Mouse (Mus musculus) MEL (cell line): ENCODE data around the gene Atp2c1. TPM values are rescaled to one million over a fixed set of nuclear protein-coding genes. Genes with fewer than 3 reads are reported as not detected.
A peak's percentile ranks its signal among the peaks of the same experiment; 100 is the strongest.

Experiments used
- DNase-seq: peaks from one replicate; pipeline ENCODE4 v3.0.0; 2011; ENCODE audit warnings: low read depth, low spot score
- H3K27ac ChIP-seq: 2 replicates; pipeline ENCODE4 v1.5.1; 2012; ENCODE audit warnings: low read depth, mild to moderate bottlenecking, control low read depth, low read length, moderate library complexity; ENCODE audit not compliant: control insufficient read depth
- H3K27me3 ChIP-seq, 2 experiments: fragments of 150-350 bp in 1 of 2; sonication (generic) in 1 of 2; 2 replicates each; pipeline ENCODE4 v1.6.1; 2012; ENCODE audit warnings: low read length in 2 of 2, mild to moderate bottlenecking in 2 of 2, improper control_type of control experiment in 1 of 2, moderate library complexity in 1 of 2; ENCODE audit not compliant: insufficient read depth in 2 of 2, control insufficient read depth in 1 of 2
- H3K36me3 ChIP-seq, 2 experiments: 2 replicates each; pipeline ENCODE4 v1.6.1; 2012 to 2014; ENCODE audit warnings: low read length in 2 of 2, improper control_type of control experiment in 1 of 2, inconsistent platforms in 1 of 2, mild to moderate bottlenecking in 1 of 2; ENCODE audit not compliant: insufficient read depth in 2 of 2, control insufficient read depth in 1 of 2
- H3K4me1 ChIP-seq, 2 experiments: fragments of 150-350 bp in 1 of 2; sonication (generic) in 1 of 2; 2 replicates each; pipeline ENCODE4 v1.6.1; 2012; ENCODE audit warnings: low read length in 2 of 2, improper control_type of control experiment in 1 of 2, mild to moderate bottlenecking in 1 of 2; ENCODE audit not compliant: insufficient read depth in 2 of 2, control insufficient read depth in 1 of 2
- H3K4me3 ChIP-seq, 2 experiments: fragments of 150-350 bp in 1 of 2; sonication (generic) in 1 of 2; 2 replicates each; pipeline ENCODE4 v1.5.1; 2012; ENCODE audit warnings: low read depth in 2 of 2, low read length in 2 of 2, mild to moderate bottlenecking in 2 of 2, moderate library complexity in 2 of 2, control low read depth in 1 of 2, improper control_type of control experiment in 1 of 2; ENCODE audit not compliant: control insufficient read depth in 1 of 2, insufficient read depth in 1 of 2
- H3K79me2 ChIP-seq: 2 replicates; pipeline ENCODE4 v1.6.1; 2012; ENCODE audit warnings: mild to moderate bottlenecking, low read length, moderate library complexity; ENCODE audit not compliant: control insufficient read depth, poor library complexity, insufficient read depth
- H3K9ac ChIP-seq: 2 replicates; pipeline ENCODE4 v1.6.1; 2012; ENCODE audit warnings: low read depth, mild to moderate bottlenecking, control low read depth, low read length, moderate library complexity; ENCODE audit not compliant: control insufficient read depth, poor library complexity, severe bottlenecking
- H3K9me3 ChIP-seq: fragments of 150-350 bp; sonication (generic); replicated peaks from 2 replicates; pipeline ENCODE4 v1.6.1; 2012; ENCODE audit warnings: mild to moderate bottlenecking, low read length, improper control_type of control experiment, moderate library complexity; ENCODE audit not compliant: insufficient read depth
- BHLHE40 ChIP-seq: IDR thresholded peaks from 2 replicates; pipeline ENCODE4 v1.6.1; 2012; ENCODE audit warnings: low read depth, mild to moderate bottlenecking, inconsistent platforms, low read length, improper control_type of control experiment, borderline replicate concordance
- CHD2 ChIP-seq: IDR thresholded peaks from 2 replicates; pipeline ENCODE4 v1.6.1; 2011; ENCODE audit warnings: low read length, improper control_type of control experiment
- CTCF ChIP-seq, 3 experiments: IDR thresholded peaks in 2 of 3; conservative IDR thresholded peaks in 1 of 3; 2 replicates each; pipeline ENCODE4 v1.5.1; 2011 to 2012; ENCODE audit warnings: low read length in 3 of 3, low read depth in 2 of 3, mild to moderate bottlenecking in 2 of 3, improper control_type of control experiment in 1 of 3, inconsistent platforms in 1 of 3, mixed read lengths in 1 of 3, moderate library complexity in 1 of 3; ENCODE audit not compliant: control insufficient read depth in 1 of 3, insufficient read depth in 1 of 3, poor library complexity in 1 of 3, severe bottlenecking in 1 of 3
- E2F4 ChIP-seq: IDR thresholded peaks from 2 replicates; pipeline ENCODE4 v1.6.1; 2011; ENCODE audit warnings: low read depth, low read length, improper control_type of control experiment, borderline replicate concordance
- ELF1 ChIP-seq: IDR thresholded peaks from 2 replicates; pipeline ENCODE4 v1.6.1; 2014; ENCODE audit warnings: low read depth, mild to moderate bottlenecking, inconsistent platforms, low read length, improper control_type of control experiment, moderate library complexity
- ETS1 ChIP-seq: IDR thresholded peaks from 2 replicates; pipeline ENCODE4 v1.6.1; 2012; ENCODE audit warnings: low read depth, mild to moderate bottlenecking, inconsistent platforms, low read length, improper control_type of control experiment, moderate library complexity
- GATA1 ChIP-seq: IDR thresholded peaks from 2 replicates; pipeline ENCODE4 v1.6.1; 2011; ENCODE audit warnings: low read depth, low read length, improper control_type of control experiment
- HCFC1 ChIP-seq: IDR thresholded peaks from 2 replicates; pipeline ENCODE4 v1.6.1; 2012; ENCODE audit warnings: low read depth, mild to moderate bottlenecking, inconsistent platforms, low read length, improper control_type of control experiment, moderate library complexity
- JUND ChIP-seq: IDR thresholded peaks from 2 replicates; pipeline ENCODE4 v1.6.1; 2011; ENCODE audit warnings: low read depth, mild to moderate bottlenecking, improper control_type of control experiment, low read length
- KAT2A ChIP-seq: conservative IDR thresholded peaks from 2 replicates; pipeline ENCODE4 v1.6.1; 2012; ENCODE audit warnings: low read depth, low read length, improper control_type of control experiment, inconsistent platforms
- MAFK ChIP-seq: IDR thresholded peaks from 2 replicates; pipeline ENCODE4 v1.6.1; 2011; ENCODE audit warnings: low read depth, mild to moderate bottlenecking, low read length, improper control_type of control experiment, borderline replicate concordance
- MAX ChIP-seq: IDR thresholded peaks from 2 replicates; pipeline ENCODE4 v1.6.1; 2011; ENCODE audit warnings: low read length, improper control_type of control experiment
- MAZ ChIP-seq: IDR thresholded peaks from 2 replicates; pipeline ENCODE4 v1.6.1; 2012; ENCODE audit warnings: low read depth, mild to moderate bottlenecking, inconsistent platforms, low read length, improper control_type of control experiment
- MEF2A ChIP-seq: IDR thresholded peaks from 2 replicates; pipeline ENCODE4 v1.6.1; 2014; ENCODE audit warnings: low read depth, mild to moderate bottlenecking, inconsistent platforms, low read length, improper control_type of control experiment; ENCODE audit not compliant: poor library complexity, insufficient replicate concordance, severe bottlenecking; ENCODE audit errors: extremely low read depth
- MXI1 ChIP-seq: IDR thresholded peaks from 2 replicates; pipeline ENCODE4 v1.6.1; 2011; ENCODE audit warnings: mild to moderate bottlenecking, low read depth, low read length, improper control_type of control experiment
- MYB ChIP-seq: IDR thresholded peaks from 2 replicates; pipeline ENCODE4 v1.6.1; 2011; ENCODE audit warnings: mild to moderate bottlenecking, low read depth, low read length, improper control_type of control experiment
- NELFE ChIP-seq: IDR thresholded peaks from 2 replicates; pipeline ENCODE4 v1.6.1; 2011; ENCODE audit warnings: low read depth, low read length, improper control_type of control experiment
- POLR2A ChIP-seq, 2 experiments: IDR thresholded peaks; 2 replicates each; pipeline ENCODE4 v1.6.1; 2011 to 2012; ENCODE audit warnings: low read length in 2 of 2, mild to moderate bottlenecking in 2 of 2, control low read depth in 1 of 2, improper control_type of control experiment in 1 of 2, low read depth in 1 of 2, moderate library complexity in 1 of 2; ENCODE audit not compliant: control insufficient read depth in 1 of 2, insufficient read depth in 1 of 2, poor library complexity in 1 of 2
- POLR2AphosphoS2 ChIP-seq: IDR thresholded peaks from 2 replicates; pipeline ENCODE4 v1.6.1; 2011; ENCODE audit warnings: low read length, improper control_type of control experiment
- POLR2AphosphoS5 ChIP-seq: IDR thresholded peaks from 2 replicates; pipeline ENCODE4 v1.6.1; 2012; ENCODE audit warnings: low read depth, borderline replicate concordance, mild to moderate bottlenecking, inconsistent platforms, low read length, moderate library complexity, mixed read lengths
- RAD21 ChIP-seq: IDR thresholded peaks from 2 replicates; pipeline ENCODE4 v1.6.1; 2011; ENCODE audit warnings: mild to moderate bottlenecking, low read depth, low read length, improper control_type of control experiment
- RCOR1 ChIP-seq: IDR thresholded peaks from 2 replicates; pipeline ENCODE4 v1.6.1; 2012; ENCODE audit warnings: low read depth, mild to moderate bottlenecking, inconsistent platforms, low read length, improper control_type of control experiment
- SIN3A ChIP-seq: IDR thresholded peaks from 2 replicates; pipeline ENCODE4 v1.6.1; 2012; ENCODE audit warnings: low read length, improper control_type of control experiment, inconsistent platforms
- TBP ChIP-seq: IDR thresholded peaks from 2 replicates; pipeline ENCODE4 v1.8.0; 2011; ENCODE audit warnings: low read depth, low read length, improper control_type of control experiment
- UBTF ChIP-seq: IDR thresholded peaks from 2 replicates; pipeline ENCODE4 v1.6.1; 2012; ENCODE audit warnings: low read depth, mild to moderate bottlenecking, inconsistent platforms, low read length, improper control_type of control experiment, moderate library complexity, borderline replicate concordance; ENCODE audit not compliant: insufficient read depth
- USF1 ChIP-seq: IDR thresholded peaks from 2 replicates; pipeline ENCODE4 v1.6.1; 2014; ENCODE audit warnings: low read depth, mild to moderate bottlenecking, inconsistent platforms, low read length, improper control_type of control experiment, moderate library complexity
- ZMIZ1 ChIP-seq: IDR thresholded peaks from 2 replicates; pipeline ENCODE4 v1.6.1; 2012; ENCODE audit warnings: low read depth, mild to moderate bottlenecking, inconsistent platforms, low read length, improper control_type of control experiment, moderate library complexity
- polyA plus RNA-seq, 2 experiments: library from polyadenylated mRNA; stranded (reverse) in 1 of 2; unstranded in 1 of 2; fragments of >175 nt in 1 of 2; fragments of >200 nt in 1 of 2; gene quantifications; 2 replicates each; pipeline versions ENCODE4 v1.2.1 to v1.2.4; 2012; ENCODE audit warnings: low replicate concordance in 2 of 2, low read depth in 1 of 2; ENCODE audit not compliant: insufficient read length in 2 of 2, insufficient read depth in 1 of 2, missing spikeins in 1 of 2
- total RNA-seq: library from RNA; depleted of rRNA; stranded (reverse); fragments of 300-350 nt; gene quantifications from 2 replicates; pipeline ENCODE4 v1.2.3, GENCODE M21; 2012

The Atp2c1 gene
- total and polyA plus RNA-seq, 3 experiments = 32.7 to 33.6 TPM; not detected in 1

DNA sequence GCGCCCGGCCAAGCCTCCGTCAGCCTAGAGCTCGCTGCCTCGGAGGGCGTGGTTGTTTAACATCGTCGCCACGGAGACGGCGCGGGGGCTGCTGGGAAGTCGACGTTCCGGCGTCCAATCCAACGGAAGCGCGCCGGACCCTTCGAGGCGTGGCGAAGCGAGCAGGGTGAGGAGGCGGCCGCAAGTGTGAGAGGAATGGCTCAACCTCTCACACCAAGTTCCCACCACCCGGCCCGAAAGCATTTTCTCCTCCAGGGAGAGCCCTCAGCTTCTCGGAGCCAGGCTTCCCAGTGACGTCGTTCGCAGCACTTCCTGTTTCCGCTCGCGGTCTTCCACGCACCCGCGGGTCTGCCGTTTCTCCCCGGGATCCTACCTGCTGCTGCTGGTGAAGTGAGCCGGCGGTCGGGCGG is 131.9 kb downstream of the Atp2c1 start, which contains the start of the genes Aste1 and Nek11:
Gene Aste1, plus strand, starts transcription at position 175 of the 410 bp plus-strand sequence.
Gene Nek11, minus strand, starts transcription at position 307 of the 410 bp plus-strand sequence.
- H3K27ac ChIP-seq = peak within 1 kb of the TSS; percentile 93
- H3K9me3 ChIP-seq = no peaks in the 10 kb centered on the region
- peak within 1 kb of the TSS; percentile 79 for H3K9ac ChIP-seq
- H3K4me3 ChIP-seq = peak within 1 kb of the TSS; percentile 84 to 86
- DNase-seq = peak; percentile 96
- H3K79me2 ChIP-seq = peaks cover 18% of the 10 kb centered on the region
- peaks cover 0 to 30% of the 10 kb centered on the region in 2 experiments; a peak in 2 of 4 replicates for H3K36me3 ChIP-seq
- peak; percentile 82 for TF ChIP-seq ELF1
- TF ChIP-seq JUND = no peak
- TF ChIP-seq NELFE = peak; percentile 60
- peak; percentile 96 for TF ChIP-seq SIN3A
- peak; percentile 65; the same call in 1 of the 2 replicates for TF ChIP-seq MAX
- TF ChIP-seq MXI1 = peak; percentile 87
- TF ChIP-seq HCFC1 = peak; percentile 74
- TF ChIP-seq MYB = no peak
- peak; percentile 15; the same call in 1 of the 2 replicates for TF ChIP-seq KAT2A
- peak; percentile 56; the same call in 1 of the 2 replicates for TF ChIP-seq TBP
- TF ChIP-seq POLR2A (IDR thresholded peaks at IDR 0.05; ENCODE audit: control insufficient read depth in 1 of 2, insufficient read depth in 1 of 2, low read depth in 1 of 2, low read length in 2 of 2, poor library complexity in 1 of 2) = peak; percentile 74 to 76
- TF ChIP-seq ETS1 = peak; percentile 24; the same call in 1 of the 2 replicates
- TF ChIP-seq POLR2AphosphoS5 = no peak
- TF ChIP-seq E2F4 = 0 out of 2 replicates have a peak, but pooled peaks have one; percentile 14
- 0 out of 2 replicates have a peak, but pooled peaks have one; percentile 17 for TF ChIP-seq ZMIZ1
- TF ChIP-seq, all 39 proteins: peak for 12
- no peaks in the 10 kb centered on the region for H3K27me3 ChIP-seq
- peaks cover 2 to 14% of the 10 kb centered on the region in 2 experiments; a peak in 2 of 4 replicates for H3K4me1 ChIP-seq

DNA sequence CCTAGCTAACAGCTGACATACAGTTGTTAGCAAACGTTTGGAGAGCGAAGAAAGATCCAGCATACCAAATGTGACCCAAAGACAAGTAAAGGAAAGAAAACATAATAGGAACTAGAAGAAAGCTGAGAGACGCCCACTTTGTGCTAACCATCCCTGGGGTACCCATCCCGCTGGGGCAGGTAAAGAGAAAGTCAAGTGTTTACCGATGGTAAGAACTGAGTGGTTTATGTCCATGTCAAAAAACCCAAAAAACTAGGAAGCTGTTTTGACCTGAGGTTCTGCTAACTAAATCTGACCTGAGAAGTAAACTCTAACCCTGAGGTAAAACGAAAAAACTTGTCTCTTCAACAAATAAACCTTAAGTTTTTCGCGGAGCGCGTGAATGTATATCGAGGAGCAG is 132.4 kb downstream of the Atp2c1 start:
- Histone ChIP-seq H3K9ac (peak overlapping the region; percentile 66), H3K36me3 (peaks cover 0 to 25% of the 10 kb centered on the region in 2 experiments; a peak in 2 of 4 replicates), H3K79me2 (peaks cover 18% of the 10 kb centered on the region), H3K4me3 (peak overlapping the region; percentile 63 to 84), H3K27me3 (no peaks in the 10 kb centered on the region), H3K9me3 (no peaks in the 10 kb centered on the region), H3K4me1 (peaks cover 2 to 14% of the 10 kb centered on the region in 2 experiments; a peak in 3 of 4 replicates), H3K27ac (no peak overlapping the region)
- DNase-seq = no peak
- TF ChIP-seq POLR2AphosphoS5 (no peak), RCOR1 (no peak), CTCF (IDR thresholded peaks at IDR 0.05 in 2 of 3, conservative IDR thresholded peaks at IDR 0.05 in 1 of 3; ENCODE audit: control insufficient read depth in 1 of 3, insufficient read depth in 1 of 3, low read depth in 2 of 3, low read length in 3 of 3, poor library complexity in 1 of 3, severe bottlenecking in 1 of 3) (no peak), HCFC1 (no peak), JUND (no peak), NELFE (no peak), POLR2AphosphoS2 (no peak), MAZ (no peak), MAFK (no peak), CHD2 (no peak), RAD21 (no peak), GATA1 (no peak), MXI1 (no peak), UBTF (no peak), ZMIZ1 (no peak), BHLHE40 (no peak), USF1 (no peak), MEF2A (no peak)
